Mouse (Mus musculus) kidney, postnatal 4 days (tissue): ENCODE measurements at regions not wholly inside any gene's neighbourhood (a gene's known extent, or its start where the extent isn't known, plus 50 kb on each side); places are given as distances from the start of the nearest gene placed in this dataset.

Source experiments
- DNase-seq, 2 experiments: peaks; one replicate each; pipeline ENCODE4 v3.0.0; 2021; ENCODE audit warnings: mixed read lengths in 2 of 2

- DNase-seq: no peak
These were observed 117.0 kb downstream of the Mis18a start for GRCm38 (mm10) chr16:90610097-90610808.

- no peak for DNase-seq
These were observed 127.8 kb downstream of the Mis18a start for GRCm38 (mm10) chr16:90599329-90599870.

GRCm38 (mm10) chr16:90598727-90599126, 128.5 kb downstream of the Mis18a start:
- DNase-seq: no peak

- DNase-seq: peak; percentile 5 to 9
These were observed 134.3 kb downstream of the Mis18a start for GRCm38 (mm10) chr16:90592721-90593481.

- DNase-seq: peak; percentile 5 to 34
These were observed 142.0 kb downstream of the Mis18a start for GRCm38 (mm10) chr16:90585171-90585570.

- DNase-seq: no peak
These were observed 146.8 kb downstream of the Mis18a start for GRCm38 (mm10) chr16:90580411-90580810.

GRCm38 (mm10) chr16:90571107-90571506, 156.1 kb downstream of the Mis18a start:
- DNase-seq: no peak

- no peak for DNase-seq
These were observed 157.4 kb downstream of the Mis18a start for GRCm38 (mm10) chr16:90569826-90570225.

- no peak for DNase-seq
These were observed 162.0 kb downstream of the Mis18a start for GRCm38 (mm10) chr16:90565182-90565581.

- no peak for DNase-seq
These were observed 167.3 kb downstream of the Hunk start for GRCm38 (mm10) chr16:90553120-90553519.

- no peak for DNase-seq
These were observed 165.2 kb downstream of the Hunk start for GRCm38 (mm10) chr16:90551041-90551440.

GRCm38 (mm10) chr16:90550058-90550795, 164.4 kb downstream of the Hunk start:
- no peak for DNase-seq
